Mouse (Mus musculus): Measurements from ENCODE around the gene Il7r. TPM values are rescaled to one million over a fixed set of nuclear protein-coding genes. Genes with fewer than 3 reads are reported as not detected.

Gene Il7r
- polyA plus RNA-seq, 1 experiment, result not detected

DNA sequence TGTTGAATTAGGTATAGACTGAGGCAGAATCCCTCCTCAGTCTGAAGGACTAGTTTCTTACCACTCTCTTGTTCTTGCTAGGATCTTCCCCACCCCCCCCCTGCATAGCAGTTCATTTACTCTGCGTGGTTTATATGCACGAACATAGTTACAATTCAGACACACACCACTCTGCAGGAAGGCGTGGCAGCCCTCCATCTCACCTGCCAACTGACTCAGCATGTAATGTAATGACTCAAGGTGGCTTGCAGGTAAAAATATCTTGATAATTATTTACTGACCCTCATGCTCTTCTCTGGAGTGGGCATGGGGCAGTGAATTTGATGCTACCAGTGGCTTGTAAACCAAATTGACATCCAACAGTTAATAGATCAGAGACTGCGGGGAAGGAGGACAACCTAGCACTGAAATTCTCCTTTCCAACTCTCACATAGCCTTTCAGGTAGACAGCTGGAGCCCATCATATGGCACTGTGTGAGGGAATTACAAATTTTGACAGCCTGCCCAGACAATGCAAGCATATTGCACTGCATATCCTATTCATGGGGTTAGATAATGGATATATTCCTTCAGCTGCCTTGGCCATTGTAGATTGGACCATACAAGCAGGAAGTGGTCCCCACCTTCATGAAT lies 58.8 kb downstream of the Il7r start:
- no peaks in the 10 kb centered on the region for H3K4me1 ChIP-seq (ENCODE audit: control insufficient read depth, insufficient read depth, low read length)
- no peaks in the 10 kb centered on the region for H3K36me3 ChIP-seq (ENCODE audit: control insufficient read depth, insufficient read depth, low read length, poor library complexity, severe bottlenecking)
- TF ChIP-seq EP300 (IDR thresholded peaks at IDR 0.05; ENCODE audit: insufficient read depth, low read depth, low read length), result no peak
- no peak for TF ChIP-seq POLR2A (IDR thresholded peaks at IDR 0.05; ENCODE audit: insufficient read depth, low read length)
- TF ChIP-seq CTCF (IDR thresholded peaks at IDR 0.05; ENCODE audit: low read depth, low read length), result no peak
- H3K9ac ChIP-seq (ENCODE audit: low read depth, poor library complexity, severe bottlenecking), result no peak overlapping the region
- no peaks in the 10 kb centered on the region for H3K9me3 ChIP-seq (replicated peaks; ENCODE audit: control insufficient read depth, insufficient read depth, low read length, poor library complexity, severe bottlenecking)
- H3K4me3 ChIP-seq (ENCODE audit: low read depth, low read length), result no peak overlapping the region
- H3K27me3 ChIP-seq (ENCODE audit: control insufficient read depth, insufficient read depth, low read length, poor library complexity, severe bottlenecking), result no peaks in the 10 kb centered on the region
- no peak overlapping the region for H3K27ac ChIP-seq (ENCODE audit: insufficient read depth, low read length)

DNA sequence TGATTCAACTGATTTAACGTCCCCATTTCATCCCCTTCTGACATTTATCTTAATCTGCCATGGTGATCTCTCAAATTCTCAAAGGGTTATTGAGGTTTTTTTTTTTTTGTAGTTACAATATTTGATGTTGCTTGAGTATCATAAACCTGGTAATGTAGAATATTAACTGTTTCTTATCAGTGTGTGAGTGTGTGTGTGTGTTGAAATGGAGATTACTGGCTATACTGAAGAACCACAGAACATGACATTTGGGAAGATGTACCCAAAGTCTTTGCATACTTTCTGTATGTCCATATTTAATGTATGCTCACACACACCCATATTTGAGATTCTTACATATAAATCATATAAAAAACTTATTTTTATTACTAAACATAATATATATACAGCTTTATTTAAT lies 65.9 kb downstream of the Il7r start:
- H3K36me3 ChIP-seq (ENCODE audit: control insufficient read depth, insufficient read depth, low read length, poor library complexity, severe bottlenecking), result no peaks in the 10 kb centered on the region
- H3K27me3 ChIP-seq (ENCODE audit: control insufficient read depth, insufficient read depth, low read length, poor library complexity, severe bottlenecking), result no peaks in the 10 kb centered on the region
- no peak overlapping the region for H3K9ac ChIP-seq (ENCODE audit: low read depth, poor library complexity, severe bottlenecking)
- no peak overlapping the region for H3K27ac ChIP-seq (ENCODE audit: insufficient read depth, low read length)
- no peak overlapping the region for H3K4me3 ChIP-seq (ENCODE audit: low read depth, low read length)
- TF ChIP-seq CTCF (IDR thresholded peaks at IDR 0.05; ENCODE audit: low read depth, low read length) (no peak), POLR2A (IDR thresholded peaks at IDR 0.05; ENCODE audit: insufficient read depth, low read length) (no peak), EP300 (IDR thresholded peaks at IDR 0.05; ENCODE audit: insufficient read depth, low read depth, low read length) (no peak)
- no peaks in the 10 kb centered on the region for H3K9me3 ChIP-seq (replicated peaks; ENCODE audit: control insufficient read depth, insufficient read depth, low read length, poor library complexity, severe bottlenecking)
- no peaks in the 10 kb centered on the region for H3K4me1 ChIP-seq (ENCODE audit: control insufficient read depth, insufficient read depth, low read length)

DNA sequence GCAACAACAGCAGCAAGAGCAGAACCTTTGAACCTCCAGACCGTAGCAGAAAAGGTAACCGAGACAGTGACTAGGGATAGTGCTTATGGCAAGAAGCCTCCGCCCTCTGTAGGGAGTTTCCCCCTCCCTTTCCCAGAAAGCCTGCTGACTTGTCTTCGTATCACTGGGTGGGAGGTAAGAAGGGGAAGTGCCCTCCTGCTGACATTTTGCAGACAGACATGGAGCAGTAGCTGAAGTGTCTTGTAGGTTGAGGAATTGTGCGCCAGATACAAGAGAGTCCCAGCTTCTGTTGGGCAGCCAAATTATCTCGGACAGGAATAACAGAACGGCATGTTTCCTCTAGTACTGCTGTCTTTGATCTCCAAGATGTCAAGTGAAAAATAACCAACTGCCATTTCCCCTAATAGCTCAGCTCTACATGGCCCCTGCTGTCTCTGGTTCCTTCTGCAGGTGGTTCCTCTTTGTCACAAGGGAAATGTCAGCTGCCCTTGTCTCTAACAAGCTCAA lies 66.4 kb downstream of the Il7r start:
- TF ChIP-seq EP300 (IDR thresholded peaks at IDR 0.05; ENCODE audit: insufficient read depth, low read depth, low read length) (0 out of 2 replicates have a peak, but pooled peaks have one; percentile 42), CTCF (IDR thresholded peaks at IDR 0.05; ENCODE audit: low read depth, low read length) (no peak), POLR2A (IDR thresholded peaks at IDR 0.05; ENCODE audit: insufficient read depth, low read length) (no peak)
- H3K4me1 ChIP-seq (ENCODE audit: control insufficient read depth, insufficient read depth, low read length), result no peaks in the 10 kb centered on the region
- no peak overlapping the region for H3K4me3 ChIP-seq (ENCODE audit: low read depth, low read length)
- H3K9ac ChIP-seq (ENCODE audit: low read depth, poor library complexity, severe bottlenecking), result no peak overlapping the region
- no peak overlapping the region for H3K27ac ChIP-seq (ENCODE audit: insufficient read depth, low read length)
- H3K36me3 ChIP-seq (ENCODE audit: control insufficient read depth, insufficient read depth, low read length, poor library complexity, severe bottlenecking), result no peaks in the 10 kb centered on the region
- no peaks in the 10 kb centered on the region for H3K27me3 ChIP-seq (ENCODE audit: control insufficient read depth, insufficient read depth, low read length, poor library complexity, severe bottlenecking)
- H3K9me3 ChIP-seq (replicated peaks; ENCODE audit: control insufficient read depth, insufficient read depth, low read length, poor library complexity, severe bottlenecking), result no peaks in the 10 kb centered on the region

Other genes with a start within 250 kb of the Il7r start
- not detected in 2 replicates for gene Ugt3a2, start 194.6 kb downstream of the Il7r start, polyA plus RNA-seq (2011; ENCODE audit: insufficient read depth, insufficient read length, low read depth, missing spikeins)
- 11.3 and 12.0 TPM in 2 replicates for gene Capsl, start 94.1 kb downstream of the Il7r start, polyA plus RNA-seq (2011; ENCODE audit: insufficient read depth, insufficient read length, low read depth, missing spikeins)
- 0.16 and 0.79 TPM in 2 replicates for gene Spef2, start 218.7 kb upstream of the Il7r start, polyA plus RNA-seq (2011; ENCODE audit: insufficient read depth, insufficient read length, low read depth, missing spikeins)

All from ES-Bruce4 (cell line).